In genomic region chr5:66780371-66780770, GRCm38 (mm10) we compare ENCODE assay signal across 23 mouse cellular contexts. TPM values are rescaled to one million over a fixed set of nuclear protein-coding genes. Genes with fewer than 3 reads are reported as not detected.
DNase-seq lines count a peak whose midpoint lies in the region; ATAC-seq and TF ChIP-seq lines count a peak whose summit lies in the region.
"Had no signal": no experiment of that assay in that cellular context is flagged by ENCODE, and none has a peak within 500 bp of the region (broad histone marks: within the 10 kb centered on the region; RNA-seq: fewer than 3 reads in every experiment).

No protein-coding gene starts in this region.

- TF ChIP-seq EP300 in CH12.LX (IDR thresholded peaks at IDR 0.05; ENCODE audit: low read length), result peak; percentile 51; the same call in 1 of the 2 replicates

- TF ChIP-seq CTCF in gastrocnemius, adult 2 months (IDR thresholded peaks at IDR 0.05), result no peak
- no peak for TF ChIP-seq CTCF in CH12.LX (conservative IDR thresholded peaks at IDR 0.05 in 1 of 2, IDR thresholded peaks at IDR 0.05 in 1 of 2; ENCODE audit: low read depth in 2 of 2, low read length in 2 of 2)
- no peak for TF ChIP-seq CTCF in embryonic fibroblast, embryonic 13.5 days (IDR thresholded peaks at IDR 0.05; ENCODE audit: borderline replicate concordance, insufficient read depth, low read length)

- no peak overlapping the region for H3K9ac ChIP-seq in CH12.LX (ENCODE audit: insufficient read depth, low read depth)
- H3K9ac ChIP-seq in forebrain, embryonic 16.5 days (replicated peaks; ENCODE audit: low read depth, low read length), result no peak overlapping the region

- intact Hi-C loops in gastrocnemius, adult 2 months (cut with DNase I), result no loop called here
- intact Hi-C loops in gastrocnemius, postnatal 36 days (cut with DNase I), result no loop called here

- dilution Hi-C loops in CH12.LX (cut with MboI; ENCODE audit: extremely low pct_ligation_motif_present, extremely low pct_unique_long_range_greater_than_20kb, low sequenced_read_pairs), result no loop called here

- peak overlapping the region; percentile 71 for H3K27ac ChIP-seq in gastrocnemius, adult 2 months
- no peak overlapping the region for H3K27ac ChIP-seq in CH12.LX (ENCODE audit: insufficient read depth, low read depth)
- H3K27ac ChIP-seq in embryonic fibroblast, embryonic 13.5 days (ENCODE audit: insufficient read depth, low read length), result peak overlapping the region; percentile 79; the same call in 1 of the 2 replicates
- H3K27ac ChIP-seq in forebrain, embryonic 16.5 days (ENCODE audit: low read length), result no peak overlapping the region

- no peaks in the 10 kb centered on the region for H3K27me3 ChIP-seq in CH12.LX (replicated peaks)
- H3K27me3 ChIP-seq in forebrain, embryonic 16.5 days (replicated peaks; ENCODE audit: control insufficient read depth, insufficient read depth, low read length), result no peaks in the 10 kb centered on the region
- H3K27me3 ChIP-seq: Patski had no signal

- H3K4me1 ChIP-seq in CH12.LX (ENCODE audit: control insufficient read depth in 1 of 2, insufficient read depth in 2 of 2), result 0 out of 4 replicates have a peak, but pooled peaks cover 0 to 3% of the 10 kb centered on the region in 2 experiments
- H3K4me1 ChIP-seq in embryonic fibroblast, embryonic 13.5 days (ENCODE audit: control insufficient read depth, insufficient read depth, low read length), result peaks cover 4% of the 10 kb centered on the region; the same call in 1 of the 2 replicates
- no peaks in the 10 kb centered on the region for H3K4me1 ChIP-seq in forebrain, embryonic 16.5 days (replicated peaks; ENCODE audit: control insufficient read depth, insufficient read depth, low read length)

- H3K4me3 ChIP-seq in gastrocnemius, adult 2 months, result peak overlapping the region; percentile 40; the same call in 1 of the 2 replicates
- no peak overlapping the region for H3K4me3 ChIP-seq in CH12.LX (replicated peaks in 1 of 3; ENCODE audit: low read depth in 2 of 3, low read length in 2 of 3, poor library complexity in 1 of 3)
- H3K4me3 ChIP-seq in embryonic fibroblast, embryonic 13.5 days (ENCODE audit: insufficient read depth, low read length), result no peak overlapping the region
- no peak overlapping the region for H3K4me3 ChIP-seq in forebrain, embryonic 16.5 days (replicated peaks; ENCODE audit: low read length)

- DNase-seq in gastrocnemius, adult 2 months, result no peak
- no peak for DNase-seq in gastrocnemius, postnatal 36 days
- DNase-seq in CH12.LX (ENCODE audit: extremely low read depth), result peak; percentile 27
- DNase-seq in urinary bladder, adult 2 months (ENCODE audit: low spot score), result no peak
- DNase-seq: adrenal gland, adult 2 months; adrenal gland, adult 8-10 months; adrenal gland, postnatal 10 days; adrenal gland, postnatal 14 days; adrenal gland, postnatal 25 days; adrenal gland, postnatal 36 days; B cell, adult 2 months; cerebellum, adult 11 months; cerebellum, adult 11-12 months; cerebellum, adult 18-20 months; cerebellum, adult 2 months had no signal

- no peak for TF ChIP-seq POLR2A in CH12.LX (IDR thresholded peaks at IDR 0.05; ENCODE audit: low read depth, low read length)
- TF ChIP-seq POLR2A in embryonic fibroblast, embryonic 13.5 days (IDR thresholded peaks at IDR 0.05; ENCODE audit: low read depth, low read length), result no peak

- no peak for TF ChIP-seq RAD21 in CH12.LX (IDR thresholded peaks at IDR 0.05; ENCODE audit: low read depth, low read length)

- WGBS in forebrain, embryonic 16.5 days, result 97% methylated on average over 4 of the region's 4 CpGs

- H3K9me3 ChIP-seq in CH12.LX (replicated peaks; ENCODE audit: low read length), result no peaks in the 10 kb centered on the region
- no peaks in the 10 kb centered on the region for H3K9me3 ChIP-seq in forebrain, embryonic 16.5 days (ENCODE audit: control insufficient read depth, low read length)

- ATAC-seq in forebrain, embryonic 16.5 days, result no peak
- ATAC-seq: activated CD4-positive, CD25-positive, alpha-beta regulatory T cell, adult 4 months; CD4-positive, CD25-positive, alpha-beta regulatory T cell, adult 4 months; Patski had no signal

- no peaks in the 10 kb centered on the region for H3K36me3 ChIP-seq in CH12.LX (replicated peaks in 1 of 2; ENCODE audit: control insufficient read depth in 1 of 2, insufficient read depth in 1 of 2, low read length in 1 of 2)
- H3K36me3 ChIP-seq in forebrain, embryonic 16.5 days (ENCODE audit: control insufficient read depth, insufficient read depth), result no peaks in the 10 kb centered on the region
- H3K36me3 ChIP-seq: G1E had no signal

- H3K4me2 ChIP-seq in CH12.LX (ENCODE audit: insufficient read depth, low read depth, poor library complexity, severe bottlenecking), result no peak overlapping the region
- H3K4me2 ChIP-seq in forebrain, embryonic 16.5 days (ENCODE audit: low read length), result no peak overlapping the region

- in situ Hi-C loops in CH12.LX (cut with MboI; ENCODE audit: low pct_ligation_motif_present, low pct_unique_long_range_greater_than_20kb, low sequenced_read_pairs), result no loop called here

- no peaks in the 10 kb centered on the region for H3K79me2 ChIP-seq in CH12.LX (replicated peaks; ENCODE audit: control insufficient read depth, extremely low read depth, insufficient read depth, poor library complexity, severe bottlenecking)

TF ChIP-seq in CH12.LX, 34 proteins besides CTCF, POLR2A, EP300 and RAD21:
- TF ChIP-seq NRF1 (IDR thresholded peaks at IDR 0.05; ENCODE audit: low read depth, low read length) (no peak), JUN (IDR thresholded peaks at IDR 0.05; ENCODE audit: insufficient read depth, low read depth, low read length) (peak; percentile 56), USF1 (IDR thresholded peaks at IDR 0.05; ENCODE audit: low read depth, low read length) (no peak), SIN3A (IDR thresholded peaks at IDR 0.05; ENCODE audit: low read length) (no peak), MAFK (IDR thresholded peaks at IDR 0.05; ENCODE audit: insufficient replicate concordance, low read length) (no peak), JUND (conservative IDR thresholded peaks at IDR 0.05; ENCODE audit: low read depth, low read length) (peak; percentile 32; the same call in 1 of the 2 replicates)

RNA-seq across cellular contexts. Expression of gene Limch1, which starts 34.7 kb away (rescaled TPM):
- 100 to 1,000 TPM; 106 to 139 TPM for total RNA-seq in gastrocnemius, adult 2 months (2021)
- 100 to 1,000 TPM in 1 of 2 experiments, 10 to 100 TPM in 1; 97.7 to 103 TPM for total RNA-seq in gastrocnemius, postnatal 36 days (2021)
- not detected in 2 replicates for total RNA-seq in CH12.LX (2012; rRNA removed)
- 0.05 and 0.27 TPM in 2 replicates for total RNA-seq in CH12.LX (2014; rRNA removed)
- 0.08 TPM in 1 of 2 replicates, not detected in the other for polyA plus RNA-seq in CH12.LX (2012; ENCODE audit: insufficient read length, low read depth)
- 27.4 and 44.2 TPM in 2 replicates for polyA plus RNA-seq in embryonic fibroblast, embryonic 13.5 days (2011; ENCODE audit: insufficient read length, low read depth, missing spikeins)
- polyA plus RNA-seq in urinary bladder, adult 2 months (2012; rRNA removed), result 4.2 and 7.3 TPM in 2 replicates
- polyA plus RNA-seq in forebrain, embryonic 16.5 days (2015; fragmentation: Nextera tagmentation; extraction: Ambion mirVana), result 81.0 and 91.4 TPM in 2 replicates
- total RNA-seq: MEL had no signal
- polyA plus RNA-seq: C2C12; CD4-positive, CD25-positive, alpha-beta regulatory T cell, adult 4 months; G1E had no signal

Comparison
In these comparisons a context has a peak if more than half of its experiments do, and no peak if none do; other contexts are left out.
1. H3K27ac ChIP-seq: peak in gastrocnemius, adult 2 months (single experiment) and embryonic fibroblast, embryonic 13.5 days (single experiment); none in CH12.LX (single experiment) and forebrain, embryonic 16.5 days (single experiment).